Mouse (Mus musculus): Measurements from ENCODE around the gene B230217C12Rik.

- TF ChIP-seq CTCF (IDR thresholded peaks at IDR 0.05; ENCODE audit: control insufficient read depth, insufficient read depth, insufficient read length): no peak
- no peak for TF ChIP-seq CEBPB (IDR thresholded peaks at IDR 0.05; ENCODE audit: low read depth)
- TF ChIP-seq USF1 (IDR thresholded peaks at IDR 0.05; ENCODE audit: low read depth): no peak
- no peak for TF ChIP-seq MYOG (IDR thresholded peaks at IDR 0.05; ENCODE audit: control insufficient read depth, extremely low read depth, insufficient read length)
These were observed 34.6 kb upstream of the B230217C12Rik start for GRCm38 (mm10) chr11:97805662-97806612.
